Mouse (Mus musculus) urinary bladder, postnatal 36 days (tissue): ENCODE measurements at regions not wholly inside any gene's neighbourhood (a gene's known extent, or its start where the extent isn't known, plus 50 kb on each side); places are given as distances from the start of the nearest gene placed in this dataset.
"Not testable (repeated sequence)": the region's sequence is repeated elsewhere in the genome, so short reads cannot be mapped to it uniquely, and the experiment has no call there.

Experiments
- DNase-seq, 2 experiments: peaks; one replicate each; pipeline ENCODE4 v3.0.0; 2022; ENCODE audit warnings: low spot score in 2 of 2, mixed read lengths in 1 of 2

- no peak for DNase-seq
Observed at GRCm38 (mm10) chr17:4546579-4546978, 447.6 kb upstream of the Arid1b start.

- DNase-seq = not testable (repeated sequence)
Observed at GRCm38 (mm10) chr17:4553026-4553425, 441.1 kb upstream of the Arid1b start.

DNA sequence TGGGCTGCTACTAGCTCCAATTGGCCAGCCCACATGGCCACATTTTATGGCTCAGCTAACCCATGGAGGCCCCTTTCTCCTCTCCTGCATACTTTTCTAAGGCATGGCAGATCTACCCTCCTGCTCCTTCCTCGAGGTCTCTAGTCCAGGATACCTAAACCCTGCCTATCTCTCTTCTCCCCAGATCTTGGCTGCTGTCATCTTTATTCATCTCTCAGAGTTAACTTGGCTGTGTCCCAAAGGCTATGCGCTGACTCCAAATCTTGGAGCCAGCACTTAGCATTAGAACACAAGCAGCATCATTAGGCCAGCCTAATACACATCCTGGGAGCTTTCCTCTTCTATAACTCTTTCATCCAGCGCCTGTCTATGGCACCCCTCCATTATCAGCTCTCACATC lies 430.5 kb upstream of the Arid1b start:
- no peak for DNase-seq

- DNase-seq = no peak
Observed at GRCm38 (mm10) chr17:4576883-4577282, 417.2 kb upstream of the Arid1b start.

- DNase-seq = no peak
Observed at GRCm38 (mm10) chr17:4581851-4582250, 412.3 kb upstream of the Arid1b start.

- no peak for DNase-seq
Observed at GRCm38 (mm10) chr17:4610481-4610880, 383.7 kb upstream of the Arid1b start.

DNA sequence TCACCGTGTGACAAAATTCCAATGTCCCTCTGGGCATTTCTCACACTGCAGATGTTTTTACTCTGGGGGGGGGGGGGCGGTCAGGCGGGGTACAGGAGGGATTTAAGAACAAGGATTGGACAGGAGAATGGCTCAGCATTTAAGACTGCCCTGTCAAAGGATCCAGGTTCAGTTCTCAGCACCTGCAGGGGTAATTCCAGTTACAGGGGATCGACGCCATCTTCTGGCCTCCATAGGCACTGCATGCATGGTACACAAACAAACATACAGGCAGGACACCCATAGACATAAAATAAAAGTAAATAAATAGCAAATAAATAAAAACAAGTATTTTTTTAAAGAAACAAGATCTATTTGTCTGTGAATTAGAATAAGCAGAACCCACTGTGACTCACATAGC lies 383.1 kb upstream of the Arid1b start:
- DNase-seq = no peak

GRCm38 (mm10) chr17:4611711-4612110 lies 382.4 kb upstream of the Arid1b start:
- no peak for DNase-seq

GRCm38 (mm10) chr17:4612136-4612535 lies 382.0 kb upstream of the Arid1b start:
- no peak for DNase-seq

DNA sequence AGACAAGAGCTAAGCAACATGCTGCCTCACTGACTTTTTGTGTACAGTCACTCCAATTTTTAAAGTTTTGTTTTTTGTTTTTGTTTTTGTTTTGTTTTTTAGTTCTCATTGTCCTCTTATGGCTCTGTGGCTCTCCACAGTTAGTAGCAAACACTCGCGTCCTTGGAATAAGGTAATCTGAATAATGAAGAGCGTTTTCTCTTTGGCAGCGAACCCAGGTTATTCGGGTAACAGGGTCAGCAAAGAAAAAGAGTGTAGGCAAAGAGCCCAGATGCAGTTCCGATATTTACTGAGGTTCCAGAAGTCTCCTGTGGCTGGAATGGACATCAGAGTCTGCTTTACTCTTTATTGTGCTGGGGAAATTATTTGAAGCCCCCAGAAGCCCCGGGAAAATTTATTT lies 381.4 kb upstream of the Arid1b start:
- no peak for DNase-seq

DNA sequence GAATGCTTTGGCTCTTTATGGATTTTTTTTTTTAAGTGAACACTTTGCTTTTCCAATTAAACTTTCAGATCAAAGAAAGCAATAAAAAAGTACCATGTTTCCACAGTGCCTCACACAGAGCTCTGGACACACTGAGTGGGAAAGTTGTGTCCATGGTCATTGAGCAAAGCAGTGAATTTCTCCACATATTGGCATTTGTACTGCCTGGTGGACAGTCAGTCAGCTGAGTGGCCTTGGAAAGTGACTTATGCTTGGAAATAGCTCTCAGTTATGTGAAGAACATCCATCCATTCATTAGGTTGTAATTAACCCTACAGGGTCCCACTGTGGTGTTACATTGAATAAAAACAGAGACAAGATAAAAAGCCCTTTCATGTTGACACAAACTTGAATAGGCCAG lies 373.8 kb upstream of the Arid1b start:
- DNase-seq = no peak

GRCm38 (mm10) chr17:4626126-4626525 lies 368.0 kb upstream of the Arid1b start:
- DNase-seq = not testable (repeated sequence)

- DNase-seq = no peak
Observed at GRCm38 (mm10) chr17:4627542-4627941, 366.6 kb upstream of the Arid1b start.

- DNase-seq = no peak
Observed at GRCm38 (mm10) chr17:4631122-4631521, 363.0 kb upstream of the Arid1b start.

DNA sequence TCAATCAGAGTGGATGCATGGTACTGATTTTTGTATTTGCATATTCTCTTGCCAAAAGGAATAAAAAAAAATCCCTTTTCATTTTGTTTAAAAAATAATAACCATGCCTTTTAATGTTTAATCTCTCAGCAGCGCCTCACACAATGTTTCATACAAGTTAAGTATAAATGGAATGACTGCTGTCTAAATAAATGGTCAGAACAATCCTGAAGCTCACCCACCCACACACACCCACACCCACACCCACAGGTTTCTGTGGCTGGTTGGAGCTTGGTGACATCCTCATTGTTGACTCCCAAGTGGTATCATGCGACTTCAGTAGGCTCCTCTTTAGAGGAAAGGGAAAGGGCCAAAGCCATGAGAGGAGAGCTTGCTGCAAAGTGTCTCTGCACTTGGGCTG lies 361.6 kb upstream of the Arid1b start:
- DNase-seq = no peak

GRCm38 (mm10) chr17:4633771-4634170 lies 360.4 kb upstream of the Arid1b start:
- no peak for DNase-seq

- DNase-seq = no peak
Observed at GRCm38 (mm10) chr17:4636796-4637353, 357.3 kb upstream of the Arid1b start.

DNA sequence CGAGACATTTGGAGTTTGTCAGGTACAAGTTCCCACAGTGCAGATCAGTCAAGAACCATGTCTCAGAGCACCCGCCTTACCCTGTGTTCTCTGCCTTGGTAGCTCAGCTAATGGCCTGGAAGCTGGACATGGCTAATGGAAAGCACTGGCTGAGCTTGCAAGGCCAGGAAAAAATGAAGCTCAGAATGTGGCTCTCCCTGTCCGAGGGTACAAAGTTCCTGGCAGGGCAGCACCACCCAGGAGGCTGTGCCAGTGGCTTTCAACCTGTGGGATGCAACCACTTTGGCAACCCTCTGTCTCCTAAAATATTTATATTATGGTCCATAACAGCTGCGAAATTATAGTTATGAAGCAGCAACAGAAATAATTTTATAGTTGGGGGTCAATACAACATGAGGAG lies 354.6 kb upstream of the Arid1b start:
- no peak for DNase-seq

DNA sequence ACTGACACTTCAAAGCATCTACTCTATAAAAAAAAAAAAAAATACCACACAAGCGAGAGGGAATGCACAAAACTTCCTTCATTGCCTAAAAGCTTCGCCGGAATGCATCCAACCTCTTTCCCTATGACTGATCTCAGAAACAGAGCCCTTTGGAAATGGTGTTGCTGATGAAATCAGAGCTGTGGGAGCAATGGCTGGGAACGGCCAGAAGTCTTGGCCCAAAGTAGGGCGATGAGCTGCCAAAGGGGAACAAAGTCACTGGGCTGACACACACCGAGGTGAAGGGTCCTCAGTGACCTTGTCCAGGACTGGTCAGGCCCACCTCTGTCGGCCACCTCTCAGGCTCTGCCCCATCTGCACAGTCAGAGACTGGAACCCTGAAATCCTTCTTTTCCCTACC lies 353.6 kb upstream of the Arid1b start:
- peak; percentile 4 to 71 for DNase-seq

GRCm38 (mm10) chr17:4641166-4641565 lies 353.0 kb upstream of the Arid1b start:
- DNase-seq = peak in 1 of 2 experiments; percentile 32

DNA sequence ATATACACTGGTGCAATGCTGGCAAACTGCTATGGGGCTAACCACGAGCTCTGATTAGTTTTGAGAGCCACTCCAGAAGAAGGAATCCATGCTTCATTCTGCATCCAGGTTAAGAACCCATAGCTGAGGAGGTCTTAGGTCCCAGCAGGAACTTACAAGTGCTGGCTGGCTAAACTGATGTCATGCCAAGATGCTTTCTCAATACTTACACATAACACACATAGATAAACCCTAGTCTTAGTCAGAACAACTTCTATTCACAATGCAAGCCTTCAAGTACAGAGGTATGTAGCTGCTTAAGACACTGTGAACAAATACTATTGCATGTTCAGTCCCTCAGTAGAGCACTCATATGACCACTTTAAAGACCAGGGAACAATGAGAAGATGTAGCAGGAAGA lies 352.1 kb upstream of the Arid1b start:
- DNase-seq = no peak

DNA sequence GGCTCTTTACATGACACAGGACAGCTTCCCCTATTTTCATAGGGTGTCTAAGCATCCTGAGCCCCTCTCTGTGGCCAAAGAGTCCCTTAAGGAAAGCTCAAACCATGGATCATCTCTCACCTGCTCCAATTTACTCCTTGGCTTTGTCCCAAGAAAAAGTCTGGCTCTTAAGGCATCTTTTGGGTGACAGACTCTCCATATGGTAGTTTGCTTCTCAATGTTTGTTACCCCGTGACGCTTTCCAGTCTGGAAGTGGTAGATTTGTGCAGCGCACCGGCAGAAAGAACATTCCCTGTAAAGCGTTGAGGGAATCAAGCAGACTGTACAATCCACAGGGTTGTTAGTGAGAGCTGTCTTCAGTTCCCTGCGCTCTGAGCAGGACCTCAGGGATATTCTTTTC lies 350.8 kb upstream of the Arid1b start:
- DNase-seq = no peak

DNA sequence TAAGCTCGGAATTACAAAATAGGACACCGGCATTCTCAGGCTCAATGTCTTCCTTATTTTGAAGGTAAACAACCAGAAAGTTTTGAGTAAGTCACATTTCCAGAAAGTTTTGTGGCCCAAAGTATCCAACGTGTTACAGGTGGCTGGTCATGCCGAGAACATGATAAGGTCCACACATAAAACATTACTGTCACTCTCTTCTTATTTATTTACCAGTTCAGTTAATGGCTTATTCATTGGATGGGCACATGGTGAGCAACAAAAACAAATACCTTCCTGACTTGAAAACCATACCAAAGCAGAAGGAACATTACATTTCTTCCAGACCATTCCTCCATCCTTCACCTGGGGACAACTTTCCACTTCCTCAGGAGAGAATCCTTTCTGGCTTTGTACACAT lies 345.5 kb upstream of the Arid1b start:
- no peak for DNase-seq

GRCm38 (mm10) chr17:4654221-4654620 lies 339.9 kb upstream of the Arid1b start:
- DNase-seq = no peak
